Mouse (Mus musculus) thymus, postnatal 25 days (tissue): ENCODE measurements at regions not wholly inside any gene's neighbourhood (a gene's known extent, or its start where the extent isn't known, plus 50 kb on each side); places are given as distances from the start of the nearest gene placed in this dataset.

ENCODE experiments used
- DNase-seq: peaks from one replicate; pipeline ENCODE4 v3.0.0; 2022

DNA sequence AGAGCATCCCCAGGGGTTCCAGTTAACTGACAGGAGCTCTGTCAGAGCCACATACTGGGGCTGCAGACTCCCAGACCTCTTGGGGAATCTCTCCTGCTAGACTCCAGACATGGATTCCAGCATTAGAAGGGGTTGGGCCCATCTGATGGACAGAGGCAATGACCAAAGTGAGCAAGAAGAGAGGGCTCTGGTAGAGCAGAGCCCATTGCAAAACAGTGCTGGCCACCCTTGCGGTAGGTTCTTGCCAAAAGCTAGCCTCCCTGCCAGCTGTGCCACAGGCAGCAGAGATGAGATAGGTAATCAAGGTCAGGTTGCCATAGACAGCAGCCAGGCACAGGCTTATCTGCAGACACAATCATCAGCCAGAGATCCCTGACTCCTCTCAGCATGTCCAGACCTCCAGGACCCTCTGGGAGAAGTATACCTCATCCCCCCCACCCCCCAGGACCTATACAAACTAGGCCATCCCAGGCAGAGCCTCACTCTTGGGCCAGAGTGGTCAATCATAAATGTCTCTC, 151.1 kb upstream of the Cdh4 start:
- DNase-seq = no peak

DNA sequence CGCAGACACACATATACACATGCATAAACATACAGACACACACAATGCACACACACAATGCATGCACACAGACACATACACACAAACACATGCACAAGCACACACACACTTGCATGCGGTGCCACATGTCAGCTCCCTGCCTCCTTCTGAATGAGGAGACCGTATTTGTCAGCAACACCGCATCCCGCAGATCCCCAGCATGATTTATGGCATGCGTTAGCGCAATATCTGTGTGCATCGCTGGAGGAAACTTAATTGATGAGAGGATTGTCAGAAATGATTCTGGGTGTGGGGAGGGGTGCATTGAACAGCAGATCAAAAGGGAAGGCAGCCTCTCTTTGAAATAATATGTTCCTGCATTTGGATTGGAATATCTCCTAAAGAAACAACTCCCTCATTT, 150.3 kb upstream of the Cdh4 start:
- no peak for DNase-seq

DNA sequence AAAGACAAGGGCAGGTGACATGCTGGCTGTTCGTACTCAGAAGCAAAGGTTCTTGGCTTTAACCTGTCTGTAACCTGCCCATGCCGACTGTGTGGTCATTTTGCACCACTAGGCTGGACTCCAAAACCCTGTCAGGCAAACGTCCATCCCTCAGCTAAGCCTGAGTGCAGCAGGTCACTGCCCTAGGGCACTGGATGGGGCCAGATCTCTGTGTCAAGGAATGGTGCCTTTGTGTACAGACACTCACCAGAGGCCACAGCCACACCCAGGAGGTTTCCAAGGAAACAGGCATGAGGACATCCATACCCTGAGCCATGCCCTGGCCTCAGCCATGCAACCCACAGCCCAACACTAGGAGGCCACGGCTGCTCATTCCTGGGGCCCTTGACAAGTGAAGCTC, 149.7 kb upstream of the Cdh4 start:
- DNase-seq = no peak

DNA sequence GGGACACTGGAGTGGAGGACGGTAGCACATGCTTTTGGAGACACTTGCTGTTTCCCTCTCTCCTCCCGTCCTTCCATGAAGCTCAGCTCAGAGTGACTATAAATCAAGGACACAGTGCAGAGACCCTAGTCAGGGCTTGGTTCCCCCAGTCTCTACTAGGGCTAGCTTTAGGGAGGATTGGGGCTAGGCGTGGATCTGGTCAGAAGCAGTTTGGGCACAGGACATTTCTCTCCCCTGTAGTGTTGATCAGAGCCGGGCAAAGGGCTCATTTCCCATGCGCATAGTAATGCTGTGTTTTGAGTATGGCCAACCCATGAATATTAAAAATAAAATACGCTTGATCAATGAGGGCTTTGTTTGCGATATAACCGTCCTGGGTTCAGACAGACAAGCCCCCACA, 149.1 kb upstream of the Cdh4 start:
- DNase-seq = no peak

DNA sequence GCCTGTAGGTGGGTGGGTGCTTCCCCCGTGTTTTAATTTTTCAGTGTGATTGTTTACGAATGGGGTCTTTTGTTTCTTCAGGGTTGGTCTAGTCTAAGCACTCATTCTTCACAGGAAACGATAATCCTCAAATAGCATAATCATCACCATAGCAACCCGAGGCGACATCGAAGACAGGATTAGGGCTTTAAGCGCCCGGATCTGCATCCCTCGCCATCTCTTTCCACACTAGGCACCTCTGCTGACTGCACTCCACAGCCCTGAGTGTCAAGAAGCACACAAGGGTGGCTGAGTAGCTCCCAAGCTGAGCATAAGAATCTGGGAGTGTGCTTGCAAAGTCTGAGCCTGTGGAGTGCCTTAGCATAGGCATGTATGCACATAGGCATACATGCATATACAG, 145.2 kb upstream of the Cdh4 start:
- DNase-seq = no peak

DNA sequence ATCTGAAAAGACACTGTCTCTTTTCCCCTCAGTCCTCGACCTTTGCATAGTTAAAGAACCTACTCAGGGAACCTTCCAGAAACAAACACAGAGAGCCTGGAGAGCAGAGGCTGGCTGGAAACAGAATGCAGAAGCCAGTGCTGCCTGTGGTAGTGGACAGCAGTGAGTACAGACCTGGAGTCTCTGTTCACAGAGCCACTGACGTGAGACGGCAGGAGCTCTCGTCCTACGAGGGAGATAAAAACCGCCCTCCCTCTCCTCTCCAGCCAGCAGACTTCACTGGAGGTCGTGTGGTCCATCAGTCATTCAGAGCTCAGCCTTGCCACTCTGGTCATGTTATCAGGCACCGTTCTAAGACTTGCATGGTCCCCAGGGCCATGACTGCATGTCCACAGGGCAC, 138.5 kb upstream of the Cdh4 start:
- no peak for DNase-seq

DNA sequence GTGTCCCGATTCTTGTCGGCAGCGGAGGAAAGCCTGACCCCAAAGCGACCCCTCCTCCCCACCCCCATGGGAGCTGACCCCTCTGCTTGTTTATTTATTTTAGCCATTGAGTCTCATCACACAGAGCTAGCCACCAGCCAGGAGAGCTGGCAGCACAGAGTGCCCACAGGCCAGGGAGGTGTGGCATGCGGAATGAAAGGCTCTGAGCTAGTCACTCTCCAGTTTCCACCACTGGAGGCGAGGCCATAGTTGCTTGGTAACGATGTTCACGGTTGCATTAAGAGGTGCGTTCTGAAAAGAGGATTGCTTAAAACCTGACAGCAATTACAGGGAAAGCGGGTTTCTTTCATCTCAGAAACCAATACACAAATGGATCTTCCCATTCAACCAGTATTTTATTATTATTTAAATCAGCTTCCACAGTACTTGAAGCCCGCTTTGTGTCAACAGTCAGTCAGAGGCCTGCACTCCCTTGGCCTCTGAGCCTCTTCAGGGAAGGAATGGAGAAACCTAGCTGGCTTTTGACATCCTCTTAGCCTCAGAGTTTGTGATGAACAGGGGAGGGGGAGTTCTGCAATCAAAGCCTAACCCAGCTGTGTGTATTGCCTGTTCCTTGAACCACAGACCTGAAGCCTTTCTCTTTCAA, 134.8 kb upstream of the Cdh4 start:
- DNase-seq = no peak

DNA sequence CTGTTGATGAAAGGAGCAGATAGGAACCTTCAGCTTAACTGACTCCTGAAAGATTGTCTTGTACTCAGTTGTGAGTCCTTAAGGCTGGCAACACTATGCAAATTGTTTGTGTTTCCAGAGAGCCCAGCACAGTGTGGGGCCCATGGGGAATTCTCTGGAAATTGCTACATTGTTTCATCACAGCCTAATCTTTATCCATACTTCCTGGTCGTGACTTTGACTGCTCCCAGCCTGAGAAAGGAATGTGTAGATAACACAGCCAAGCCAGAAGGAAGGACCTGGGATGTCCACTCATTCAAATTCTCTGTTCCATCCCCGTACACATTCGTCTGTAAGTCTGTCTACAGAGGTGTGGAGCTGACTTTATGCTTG, 134.3 kb upstream of the Cdh4 start:
- DNase-seq = no peak

DNA sequence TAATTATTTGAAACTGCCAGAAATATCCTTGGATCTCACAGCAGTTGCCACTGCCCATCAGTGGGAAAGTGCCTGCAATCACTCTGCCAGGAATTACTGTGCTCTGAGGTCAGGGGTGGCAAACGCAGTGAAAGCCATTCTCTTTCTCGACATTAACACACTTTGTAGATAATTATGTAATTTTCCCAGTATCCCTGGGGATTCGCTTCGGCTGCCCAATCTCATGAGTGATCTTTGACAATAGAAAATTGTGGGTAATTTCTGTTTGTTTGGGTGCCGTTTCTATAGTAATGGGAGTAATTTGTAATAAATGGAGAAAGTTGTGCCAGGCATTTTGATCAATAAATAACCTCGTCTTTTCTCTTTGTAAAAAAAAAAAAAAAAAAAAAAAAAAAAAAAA, 124.2 kb upstream of the Cdh4 start:
- DNase-seq = no peak

DNA sequence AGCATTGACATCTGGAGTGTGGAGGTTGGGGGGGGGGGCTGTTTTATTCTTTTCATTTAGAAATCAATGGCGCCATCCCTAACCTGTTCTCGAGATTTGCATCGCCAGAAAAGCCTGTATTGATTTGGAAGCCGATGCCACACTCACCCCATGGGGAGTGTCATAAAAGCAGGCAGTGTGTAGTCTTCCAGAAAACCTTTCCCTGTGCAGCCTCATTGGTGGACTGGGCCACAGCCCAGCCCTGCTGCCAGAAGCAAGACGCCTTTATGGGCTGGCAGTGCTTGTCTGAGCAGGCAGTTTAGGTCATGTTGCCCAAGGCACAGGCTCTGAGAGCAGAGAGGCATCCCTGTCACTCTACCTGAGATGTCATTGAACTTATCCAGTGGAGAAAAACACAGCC, 117.0 kb upstream of the Cdh4 start:
- no peak for DNase-seq

DNA sequence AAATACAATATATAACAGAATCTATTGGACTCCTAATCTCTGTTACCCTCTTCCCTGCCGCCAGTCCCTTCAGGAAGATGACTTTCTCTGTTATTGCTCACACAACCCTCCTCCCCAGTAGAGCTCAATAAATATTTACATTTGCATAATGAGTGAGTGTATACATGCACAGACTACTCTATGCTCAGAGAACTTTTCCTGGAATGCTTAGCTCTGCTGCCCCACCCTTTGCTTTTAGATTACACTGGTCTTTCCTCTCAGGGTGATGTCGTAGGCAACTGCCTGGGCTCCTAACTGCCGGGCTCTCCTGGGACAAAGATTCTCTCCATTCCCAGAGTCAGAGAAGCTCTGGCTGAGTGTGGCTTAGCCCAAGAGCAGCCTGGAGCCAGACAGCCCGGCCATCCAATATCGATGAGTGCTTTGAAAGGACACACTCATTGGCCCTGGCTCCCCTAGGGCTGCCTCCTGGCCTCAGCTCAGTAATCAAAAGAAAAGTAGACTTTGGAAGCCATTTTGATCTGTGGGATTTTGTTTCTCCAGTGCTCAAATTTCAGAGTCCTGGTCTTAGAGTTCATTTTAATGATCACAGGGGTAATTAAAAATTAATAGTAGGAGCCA, 109.2 kb upstream of the Cdh4 start:
- DNase-seq = no peak

DNA sequence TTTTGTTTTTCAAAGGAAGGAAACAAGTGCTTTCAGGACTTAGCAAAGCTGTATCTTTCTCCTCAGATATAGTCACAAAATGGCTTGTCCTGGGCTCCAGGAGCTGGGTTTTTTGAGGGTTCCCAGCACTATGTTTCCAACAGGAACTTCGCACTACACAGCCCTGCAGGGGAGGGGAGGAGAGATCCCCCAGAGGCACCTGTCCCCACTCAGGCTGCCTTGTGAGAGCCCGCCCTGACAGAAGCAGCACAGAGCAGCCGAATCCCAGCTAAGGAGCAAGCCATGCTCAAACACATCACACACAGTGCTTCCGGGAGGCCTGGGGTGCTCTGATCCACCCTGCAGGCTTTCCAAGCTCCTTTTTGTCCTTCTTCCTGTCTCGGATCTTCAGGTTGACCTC, 108.6 kb upstream of the Cdh4 start:
- no peak for DNase-seq

DNA sequence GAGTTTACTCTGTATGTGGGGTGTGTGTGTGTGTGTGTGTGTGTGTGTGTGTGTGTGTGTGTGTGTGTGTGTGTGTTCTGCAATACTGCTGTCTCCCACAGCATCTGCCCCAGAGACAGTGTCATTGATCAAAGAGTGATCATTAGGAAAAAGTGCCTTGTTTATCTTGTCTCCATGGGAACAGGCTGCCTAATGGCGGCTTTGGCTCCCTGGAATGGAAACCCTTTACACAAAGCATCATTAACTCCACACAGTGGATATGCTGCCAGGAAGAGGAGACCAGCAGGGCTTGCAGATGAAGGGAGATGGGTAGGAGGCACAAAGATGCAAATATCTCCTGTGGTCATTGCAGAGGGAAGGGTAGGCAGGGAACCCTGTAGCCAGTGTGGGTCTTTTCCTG, 106.0 kb upstream of the Cdh4 start:
- DNase-seq = no peak

DNA sequence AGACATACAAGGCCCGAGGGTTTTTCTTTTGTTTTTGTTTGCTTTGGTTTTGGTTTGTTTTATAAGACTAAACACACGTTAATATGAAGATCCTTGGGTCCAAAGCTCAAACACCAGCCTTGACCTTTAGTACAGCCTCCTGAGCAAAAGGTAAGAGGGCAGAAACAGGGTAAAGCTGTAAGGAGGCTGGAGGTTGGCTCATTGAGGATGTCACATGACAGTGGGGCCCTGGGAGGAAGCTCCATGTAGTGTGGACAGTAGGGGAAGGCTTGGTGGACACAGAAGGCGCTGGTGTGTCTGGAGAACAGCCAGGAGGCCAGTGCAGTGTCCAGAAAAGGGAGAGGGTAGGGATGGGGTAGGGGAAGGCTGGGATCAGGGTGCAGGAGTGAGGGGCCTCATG, 89.6 kb upstream of the Cdh4 start:
- DNase-seq = no peak

DNA sequence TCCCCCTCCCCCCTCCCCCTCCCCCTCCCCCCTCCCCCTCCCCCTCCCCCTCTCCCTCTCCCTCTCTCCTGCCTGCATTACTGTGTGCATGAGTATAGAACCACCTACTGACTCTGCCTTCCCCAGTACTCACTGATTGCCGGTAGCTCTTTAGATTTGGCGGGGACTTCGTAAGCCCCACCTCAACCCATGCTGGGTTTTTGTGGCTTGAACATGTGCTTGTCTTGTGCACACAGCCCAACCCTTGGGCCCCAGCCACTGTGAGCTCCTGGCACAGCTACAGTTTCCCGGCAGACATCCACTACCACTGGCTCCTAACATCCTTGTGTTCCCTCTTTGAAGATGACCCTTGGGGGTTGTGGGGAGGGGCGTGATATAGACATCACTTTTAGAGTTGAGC, 87.4 kb upstream of the Cdh4 start:
- DNase-seq = no peak

DNA sequence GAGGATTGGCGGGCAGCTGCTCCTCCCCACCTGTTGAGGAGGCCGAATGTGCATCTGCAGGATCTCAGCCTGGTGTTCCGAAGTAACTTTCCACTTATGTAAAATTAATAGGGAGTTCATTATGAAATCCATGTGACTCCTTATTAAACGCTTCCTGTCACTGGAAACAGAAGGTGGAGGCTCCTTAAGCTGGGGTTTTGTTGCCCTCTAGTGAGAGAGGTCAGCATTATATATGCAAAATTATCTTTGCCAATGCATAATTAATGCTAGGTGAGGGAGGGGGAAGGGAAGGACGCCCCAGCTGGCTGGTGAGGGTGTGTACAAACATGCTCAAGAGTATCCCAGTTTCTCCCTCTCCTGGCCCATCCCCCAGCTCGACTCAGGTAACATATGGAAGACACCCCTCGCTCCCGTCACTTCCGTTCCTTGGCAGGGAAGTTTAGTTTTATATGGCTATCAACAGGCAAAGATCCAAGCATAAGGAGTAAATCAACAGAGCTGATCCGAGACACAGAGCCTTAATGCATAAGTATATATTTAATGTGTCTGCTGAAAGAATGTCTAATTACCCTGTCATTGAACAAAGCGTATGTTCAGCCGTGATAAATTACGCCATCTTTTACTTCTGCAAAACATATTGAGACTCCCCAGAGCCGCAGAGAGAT, 71.2 kb upstream of the Cdh4 start:
- DNase-seq = no peak

DNA sequence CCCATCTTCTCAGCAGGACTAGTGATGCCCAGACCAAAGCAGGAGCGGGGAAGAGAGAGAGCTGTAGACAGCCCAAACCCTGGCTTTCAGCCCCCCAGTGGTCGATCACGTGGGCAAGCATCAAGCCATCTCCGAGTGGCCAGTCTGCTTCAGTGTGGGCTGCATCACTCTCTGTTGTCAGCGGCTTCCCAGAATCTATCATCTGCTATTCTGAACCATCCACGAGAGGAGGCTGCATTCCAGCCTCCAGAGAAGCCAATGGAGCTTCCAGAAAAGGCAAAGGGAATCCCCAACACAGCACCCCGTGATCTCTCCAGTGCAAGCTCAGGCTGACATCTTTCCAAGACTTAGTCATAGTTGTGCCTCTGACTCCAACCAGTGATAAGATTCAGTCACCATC, 70.7 kb upstream of the Cdh4 start:
- DNase-seq = no peak

DNA sequence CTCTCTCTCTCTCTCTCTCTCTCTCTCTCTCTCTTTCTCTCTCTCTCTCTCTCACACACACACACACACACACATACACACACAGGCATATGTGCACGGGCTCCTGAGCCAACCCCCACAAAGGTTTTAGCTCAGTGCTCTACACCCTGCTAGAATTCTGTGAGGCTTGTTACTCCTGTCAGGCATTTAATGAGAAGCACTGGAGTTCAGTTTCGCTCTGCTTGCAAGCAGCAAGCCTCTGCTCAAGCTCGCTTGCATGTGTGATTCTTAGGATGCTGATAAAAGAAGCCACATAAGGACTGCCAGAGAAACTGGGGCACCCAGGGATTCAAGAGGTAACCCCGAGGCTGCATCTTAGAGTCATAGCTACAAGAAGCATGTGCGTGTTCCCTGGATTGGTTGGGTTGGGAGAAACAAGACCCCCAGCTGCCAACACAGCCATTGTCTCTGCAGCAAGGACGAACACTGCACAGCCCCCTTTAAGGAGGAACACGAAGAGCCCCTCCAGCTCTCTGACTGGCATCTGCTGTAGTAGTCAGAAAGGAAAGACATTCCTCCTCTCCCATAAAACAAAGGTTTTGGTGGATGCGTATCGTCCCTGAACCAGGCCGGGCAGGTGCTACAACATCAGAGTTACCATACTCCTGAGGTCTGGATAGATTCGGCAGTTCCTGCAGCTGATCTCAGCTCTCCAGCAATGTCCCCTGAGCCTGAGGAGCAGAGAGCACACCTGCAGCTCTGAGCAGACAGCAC, 62.4 kb upstream of the Cdh4 start:
- DNase-seq = no peak

DNA sequence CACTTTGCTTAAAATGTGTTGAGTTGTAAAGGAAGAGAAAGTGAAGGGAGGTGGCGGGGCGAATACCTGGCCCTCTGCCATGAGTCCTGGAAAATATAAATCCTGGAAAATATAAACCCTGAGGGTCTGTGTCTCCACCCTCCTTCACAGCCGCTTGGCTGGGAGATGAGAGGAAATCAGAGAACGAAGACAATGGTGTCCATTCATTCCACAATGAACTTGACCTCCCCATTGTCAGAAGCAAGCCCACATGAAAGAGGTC, 61.9 kb upstream of the Cdh4 start:
- DNase-seq = no peak

DNA sequence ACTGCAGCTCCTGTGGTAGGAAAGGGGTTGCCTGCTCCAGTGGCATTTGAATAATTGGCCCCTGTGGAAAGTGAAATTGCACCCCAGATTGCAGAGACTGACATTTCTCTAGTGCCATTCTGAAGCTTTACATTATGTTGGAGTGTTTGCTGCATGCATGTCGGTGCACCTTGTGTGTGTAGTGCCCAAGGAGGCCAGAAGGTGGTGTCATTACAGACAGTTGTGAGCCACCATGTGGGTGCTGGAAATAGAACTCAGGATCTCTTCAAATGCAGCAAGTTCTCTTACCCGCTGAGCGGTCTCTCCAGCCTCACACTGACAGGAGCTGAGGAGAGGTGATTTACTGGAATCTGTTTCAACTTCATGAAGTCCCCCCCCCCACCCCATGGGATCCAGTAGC, 60.3 kb upstream of the Cdh4 start:
- DNase-seq = no peak

DNA sequence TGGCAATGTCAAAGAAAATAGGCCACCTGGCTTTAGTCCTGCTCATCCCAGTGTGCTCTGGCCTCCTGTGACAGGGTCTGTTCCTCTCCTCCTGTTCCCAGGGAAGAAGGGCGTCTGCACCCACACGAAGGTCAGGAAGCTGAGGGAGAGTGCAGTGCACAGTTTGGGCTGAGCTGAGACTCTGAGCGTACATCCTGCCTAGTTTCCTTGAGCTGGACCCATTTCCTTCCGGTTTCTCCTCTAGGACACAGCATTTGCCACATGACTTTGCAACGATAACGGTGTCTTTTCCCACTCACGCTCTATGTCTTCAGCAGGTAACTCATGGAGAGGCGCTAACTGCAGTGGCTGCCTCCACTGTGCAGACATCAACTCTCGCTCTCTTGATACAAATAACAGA, 59.6 kb upstream of the Cdh4 start:
- DNase-seq = no peak

DNA sequence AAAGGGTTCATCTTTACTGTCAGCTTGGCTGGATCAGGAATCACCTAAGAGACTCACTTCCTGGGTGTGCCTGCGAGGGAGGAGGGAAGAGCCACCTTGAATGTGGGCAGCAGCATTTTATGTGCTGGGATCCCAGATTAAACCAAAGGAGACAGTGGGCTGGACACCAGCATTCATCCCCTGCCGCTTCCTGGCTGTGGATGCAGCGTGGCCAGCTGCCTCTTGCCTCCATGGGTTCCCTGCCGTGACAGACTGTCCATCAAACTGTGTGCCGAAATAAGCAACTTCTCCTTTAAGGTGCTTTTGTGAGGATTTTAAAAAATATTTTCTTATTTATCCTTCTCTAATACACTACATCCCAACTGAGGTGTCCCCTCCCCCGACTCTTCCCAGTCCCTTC, 55.4 kb upstream of the Cdh4 start:
- DNase-seq = no peak

DNA sequence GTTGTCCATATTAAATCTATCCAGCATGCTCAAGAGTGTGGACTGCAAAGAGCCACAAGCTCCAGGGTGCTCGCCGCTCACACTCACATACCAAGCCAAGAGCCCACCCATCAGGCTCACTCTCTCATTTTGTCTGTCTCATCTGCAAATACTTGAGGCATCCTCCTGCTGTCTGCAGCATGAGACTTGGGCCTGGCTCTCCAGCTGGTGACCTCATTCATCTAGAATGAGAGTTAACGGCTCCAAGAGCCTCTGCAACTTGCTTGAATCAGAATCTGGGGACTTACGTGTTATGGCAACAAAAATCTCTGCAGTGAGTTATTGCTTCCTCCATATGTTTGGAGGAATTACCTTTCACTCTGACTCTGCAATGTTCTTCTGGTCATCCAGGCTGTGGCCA, 51.7 kb upstream of the Cdh4 start:
- DNase-seq = no peak

DNA sequence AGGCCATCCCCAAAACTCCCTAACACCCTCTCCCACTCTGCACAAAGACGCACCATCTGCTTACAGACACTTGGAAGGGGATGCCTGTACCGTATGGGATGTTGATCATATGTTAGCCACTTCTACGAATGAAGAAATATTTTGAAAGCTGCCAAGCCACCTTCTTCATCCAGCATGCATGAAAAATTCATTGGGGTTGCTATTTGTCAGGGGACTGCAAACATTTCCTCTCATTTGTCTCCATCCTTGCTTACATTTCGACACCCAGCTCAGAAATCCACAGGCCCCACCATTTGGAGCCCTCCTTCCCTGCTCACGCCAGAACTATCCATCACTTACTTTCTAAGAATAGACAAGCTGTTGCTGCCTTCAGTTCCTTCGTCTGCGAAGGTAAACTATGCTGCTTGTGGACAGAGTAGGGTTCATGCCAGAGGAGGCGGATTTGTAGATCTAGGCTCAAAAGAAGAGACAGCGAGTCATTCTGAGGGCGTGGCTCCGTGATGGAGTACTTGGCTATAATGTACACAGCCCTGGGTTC, 51.2 kb upstream of the Cdh4 start:
- DNase-seq = no peak
